Comparison of ENCODE assay signal across 10 mouse cellular contexts in genomic region chr3:69701905-69702304, GRCm38 (mm10). TPM values are rescaled to one million over a fixed set of nuclear protein-coding genes. Genes with fewer than 3 reads are reported as not detected.
A peak's percentile ranks its signal among the peaks of the same experiment; 100 is the strongest.
DNase-seq lines count a peak whose midpoint lies in the region; TF ChIP-seq lines count a peak whose summit lies in the region.
"Had no signal": no experiment of that assay in that cellular context is flagged by ENCODE, and none has a peak within 500 bp of the region (broad histone marks: within the 10 kb centered on the region; RNA-seq: fewer than 3 reads in every experiment).

No protein-coding gene starts in this region.

- peak; percentile 24; the same call in 1 of the 2 replicates for TF ChIP-seq CTCF in lung, adult 2 months (IDR thresholded peaks at IDR 0.05; ENCODE audit: insufficient read depth, low read length)

- H3K4me1 ChIP-seq in lung, adult 2 months (ENCODE audit: control insufficient read depth, insufficient read depth, low read length): no peaks in the 10 kb centered on the region
- H3K4me1 ChIP-seq: heart, embryonic 15.5 days had no signal

- intact Hi-C loops in heart, postnatal 36 days (cut with DNase I): loop anchor here (2.0 to 5.0 kb wide), 4 partner anchors 103 to 465 kb away; partner anchors contain the start of gene B3galnt1

- 36% methylated on average over 1 of the region's 1 CpGs for WGBS in lung, adult 2 months

- peak; percentile 24 for DNase-seq in heart, adult 8-10 months (ENCODE audit: low spot score)
- DNase-seq in heart, postnatal 36 days: no peak
- no peak for DNase-seq in lung, adult 2 months
- DNase-seq in lung, postnatal 4 days: no peak
- DNase-seq in ZHBTc4 (ENCODE audit: low read depth, low spot score): peak; percentile 20
- DNase-seq in retina, postnatal 1 day: peak; percentile 18
- no peak for DNase-seq in testis, postnatal 14 days (ENCODE audit: low spot score)
- no peak for DNase-seq in heart, adult 18-20 months

- TF ChIP-seq POLR2A in lung, adult 2 months (IDR thresholded peaks at IDR 0.05; ENCODE audit: borderline replicate concordance, extremely low read depth, low read depth, low read length): no peak

- no peak overlapping the region for H3K4me3 ChIP-seq in lung, adult 2 months (replicated peaks; ENCODE audit: extremely low read depth, low read depth, low read length)
- H3K4me3 ChIP-seq: erythroblast, embryonic 14.5 days; heart, embryonic 15.5 days had no signal

RNA-seq across cellular contexts. Expression of gene Nmd3, which starts 19.9 kb away (rescaled TPM):
- total RNA-seq in heart, adult 8-10 months (2022): 10 to 100 TPM; 31.5 to 46.7 (median 40.2) TPM
- total RNA-seq in heart, postnatal 36 days (2021): 10 to 100 TPM; 37.2 to 44.3 TPM
- 28.8 and 33.5 TPM in 2 replicates for polyA plus RNA-seq in lung, adult 2 months (2012; rRNA removed)
- 10 to 100 TPM; 43.9 to 45.7 TPM for total RNA-seq in heart, adult 18-20 months (2021)

Comparison
In these comparisons a context has a peak if more than half of its experiments do, and no peak if none do; other contexts are left out.
1. DNase-seq: peak in heart, adult 8-10 months (single experiment), ZHBTc4 (single experiment) and retina, postnatal 1 day (single experiment); none in heart, postnatal 36 days (0 of 2), lung, adult 2 months (single experiment), lung, postnatal 4 days (0 of 2), testis, postnatal 14 days (single experiment) and heart, adult 18-20 months (0 of 2).